ENCODE assay signal across 14 mouse cellular contexts in genomic region chr9:35320288-35320687, GRCm38 (mm10).
"Had no signal": no experiment of that assay in that cellular context is flagged by ENCODE, and none has a peak within 500 bp of the region (broad histone marks: within the 10 kb centered on the region; RNA-seq: fewer than 3 reads in every experiment).

No protein-coding gene starts in this region.

- H3K36me3 ChIP-seq: limb, embryonic 15.5 days; liver, embryonic 12.5 days; midbrain, embryonic 10.5 days; neural tube, embryonic 15.5 days had no signal

- DNase-seq: lung, embryonic 14.5 days; lung, postnatal 10 days; lung, postnatal 4 days; midbrain, embryonic 14.5 days; right cerebral cortex, adult 18-20 months; right cerebral cortex, postnatal 25 days; thymus, postnatal 4 days had no signal

- ATAC-seq: intestine, postnatal 0 days; liver, embryonic 12.5 days had no signal

- H3K9me3 ChIP-seq: limb, embryonic 15.5 days; liver, embryonic 12.5 days; midbrain, embryonic 10.5 days; neural tube, embryonic 15.5 days had no signal

- H3K27ac ChIP-seq: left cerebral cortex, adult 2 months; limb, embryonic 15.5 days; liver, embryonic 12.5 days; midbrain, embryonic 10.5 days; neural tube, embryonic 15.5 days had no signal

- H3K4me1 ChIP-seq: liver, embryonic 12.5 days had no signal

- H3K4me2 ChIP-seq: limb, embryonic 15.5 days; liver, embryonic 12.5 days; lung, embryonic 14.5 days; neural tube, embryonic 15.5 days had no signal

- H3K27me3 ChIP-seq: limb, embryonic 15.5 days; liver, embryonic 12.5 days had no signal

- H3K4me3 ChIP-seq: left cerebral cortex, adult 2 months; limb, embryonic 15.5 days; liver, embryonic 12.5 days; midbrain, embryonic 10.5 days; myocyte; neural tube, embryonic 15.5 days had no signal

- H3K9ac ChIP-seq: limb, embryonic 15.5 days; liver, embryonic 12.5 days; lung, embryonic 14.5 days; neural tube, embryonic 15.5 days had no signal
